Mouse (Mus musculus) spleen, adult 2 months (tissue): ENCODE results near the gene Fam209.

ENCODE experiments used
- CTCF ChIP-seq: fragments of 200-500 bp; IDR thresholded peaks from 2 replicates; pipeline ENCODE4 v1.5.1; 2011; ENCODE audit warnings: mild to moderate bottlenecking, inconsistent platforms; ENCODE audit not compliant: insufficient read depth, insufficient read length, insufficient replicate concordance; ENCODE audit errors: extremely low read depth
- POLR2A ChIP-seq: fragments of 200-500 bp; IDR thresholded peaks from 2 replicates; pipeline ENCODE4 v1.6.1; 2011; ENCODE audit warnings: low read depth, low read length, inconsistent platforms

DNA sequence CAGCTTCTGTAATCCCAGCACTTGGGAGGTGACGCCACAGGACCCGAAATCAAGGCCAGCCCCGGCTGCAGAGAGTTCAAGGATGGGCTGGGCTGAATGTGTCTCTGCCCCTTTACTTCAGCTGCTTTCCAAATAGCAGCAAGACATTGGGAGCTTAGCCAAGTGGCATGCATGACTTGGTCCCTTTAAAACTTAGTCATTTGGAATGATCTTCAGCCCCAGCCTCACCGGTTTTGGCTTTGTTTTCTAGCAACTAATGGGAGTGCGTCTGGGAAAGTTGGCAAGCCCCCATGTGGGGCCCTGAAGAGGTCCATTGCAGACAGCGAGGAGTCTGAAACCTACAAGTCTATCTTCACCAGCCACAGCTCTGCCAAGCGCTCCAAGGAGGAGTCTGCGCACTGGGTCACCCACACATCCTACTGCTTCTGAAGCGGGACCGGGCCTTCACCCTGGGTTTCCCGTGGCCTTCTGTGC is 3.9 kb upstream of the Fam209 start:
- TF ChIP-seq POLR2A: no peak
- TF ChIP-seq CTCF: no peak
